Mouse (Mus musculus) cerebellum, adult 2 months (tissue): ENCODE data around the gene Cntnap2. TPM values are rescaled to one million over a fixed set of nuclear protein-coding genes. Genes with fewer than 3 reads are reported as not detected.
A peak's percentile ranks its signal among the peaks of the same experiment; 100 is the strongest.

Experiments used
- DNase-seq, 2 experiments: peaks; one replicate each; pipeline ENCODE4 v3.0.0; 2021
- H3K27ac ChIP-seq: fragments of 200-500 bp; 2 replicates; pipeline ENCODE4 v1.5.1; 2012; ENCODE audit warnings: low read length, control low read depth, inconsistent platforms; ENCODE audit not compliant: insufficient read depth
- H3K27me3 ChIP-seq: fragments of 200-500 bp; 2 replicates; pipeline ENCODE4 v1.6.1; 2012; ENCODE audit warnings: inconsistent platforms, mild to moderate bottlenecking, low read length, moderate library complexity; ENCODE audit not compliant: control insufficient read depth, insufficient read depth
- H3K4me1 ChIP-seq: fragments of 200-500 bp; 2 replicates; pipeline ENCODE4 v1.6.1; 2011; ENCODE audit warnings: low read length; ENCODE audit not compliant: control insufficient read depth, insufficient read depth
- H3K4me3 ChIP-seq: fragments of 200-500 bp; replicated peaks from 2 replicates; pipeline ENCODE3; 2011; ENCODE audit warnings: mild to moderate bottlenecking, low read depth, low read length, control low read depth; ENCODE audit not compliant: insufficient read depth
- CTCF ChIP-seq: fragments of 200-500 bp; IDR thresholded peaks from 2 replicates; pipeline ENCODE4 v1.5.1; 2011; ENCODE audit warnings: low read depth, mild to moderate bottlenecking, control low read depth, low read length, moderate library complexity, borderline replicate concordance; ENCODE audit not compliant: insufficient read depth
- POLR2A ChIP-seq: fragments of 200-500 bp; IDR thresholded peaks from 2 replicates; pipeline ENCODE4 v1.6.1; 2011; ENCODE audit warnings: low read length, control low read depth, borderline replicate concordance; ENCODE audit not compliant: insufficient read depth
- WGBS: fragments of 180-500 bp; shearing (Covaris S2); methylation state at CpG from one replicate; pipeline ENCODE4 v1.1.7; 2018; 5-methylcytosine and 5-hydroxymethylcytosine counted together
- polyA plus RNA-seq: library from polyadenylated mRNA; depleted of rRNA; stranded (reverse); fragments of >200 nt; gene quantifications from 2 replicates; pipeline ENCODE4 v1.2.3, GENCODE M21; 2012

Cntnap2 gene
- polyA plus RNA-seq, 1 experiment, result 32.4 TPM

DNA sequence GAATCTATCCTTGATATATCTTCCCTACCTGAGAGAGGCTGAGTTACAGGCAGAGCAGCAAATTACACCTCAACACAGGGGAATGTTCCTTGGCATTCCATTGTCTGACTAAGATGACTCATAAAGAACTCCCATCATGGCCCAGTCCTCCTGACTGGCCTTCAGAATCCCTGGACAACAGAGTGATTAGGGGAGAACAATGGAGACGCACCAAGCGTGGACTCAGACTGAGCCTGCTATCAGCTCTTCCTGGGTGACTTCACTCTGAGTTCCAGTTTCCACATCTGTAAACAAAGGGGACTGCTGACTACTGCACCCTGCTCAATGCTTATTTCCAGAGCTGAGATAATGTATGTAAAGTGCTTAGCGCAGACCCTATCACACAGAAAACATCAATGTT lies 2269.1 kb downstream of the Cntnap2 start:
- Histone ChIP-seq H3K27ac (no peak overlapping the region), H3K4me1 (no peaks in the 10 kb centered on the region), H3K4me3 (no peak overlapping the region), H3K27me3 (no peaks in the 10 kb centered on the region)
- TF ChIP-seq POLR2A (no peak), CTCF (no peak)
- no peak for DNase-seq
- WGBS, result 94% methylated on average over 3 of the region's 3 CpGs

DNA sequence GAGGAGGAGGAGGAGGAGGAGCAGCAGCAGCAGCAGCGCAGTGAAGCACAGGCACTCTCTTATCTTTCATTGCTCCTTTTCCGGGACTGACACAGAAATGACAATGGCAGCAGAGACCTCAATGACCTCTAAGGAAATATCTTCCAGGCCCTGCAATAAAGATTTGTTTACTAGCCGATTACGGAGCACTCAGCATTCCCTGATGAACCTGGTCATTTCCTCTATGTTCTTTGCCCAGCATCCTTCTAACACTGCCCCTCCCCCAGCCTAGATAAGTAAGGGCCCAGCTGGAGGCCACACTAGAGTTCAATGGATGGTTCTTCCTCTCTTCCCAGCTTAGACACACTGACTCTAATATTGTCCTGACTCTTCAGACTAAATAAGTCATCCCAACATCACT lies 2270.1 kb downstream of the Cntnap2 start:
- H3K27ac ChIP-seq, result no peak overlapping the region
- H3K4me3 ChIP-seq, result no peak overlapping the region
- DNase-seq, result no peak
- H3K27me3 ChIP-seq, result no peaks in the 10 kb centered on the region
- no peaks in the 10 kb centered on the region for H3K4me1 ChIP-seq
- WGBS, result 56% methylated on average over 4 of the region's 4 CpGs
- TF ChIP-seq CTCF (no peak), POLR2A (no peak)

DNA sequence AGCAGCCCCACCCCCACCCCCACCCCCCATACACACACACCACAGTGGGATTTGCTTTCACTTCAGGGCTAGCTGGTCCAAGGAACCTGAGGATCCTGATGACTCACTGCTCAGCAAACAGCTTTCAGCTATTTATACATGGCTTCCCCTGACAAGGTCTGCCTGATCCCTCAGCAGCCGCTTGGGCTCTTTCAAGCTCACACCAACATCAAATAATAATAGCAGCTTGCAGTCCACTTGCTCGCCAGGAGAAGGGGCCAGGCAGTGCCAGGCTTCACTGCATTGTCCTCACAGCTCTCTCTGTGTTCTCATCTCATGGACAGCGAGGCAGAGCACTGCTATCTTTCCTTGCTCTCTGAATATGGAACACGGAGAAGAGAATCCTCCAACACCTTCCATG lies 2273.9 kb downstream of the Cntnap2 start:
- Histone ChIP-seq H3K27ac (peak overlapping the region; percentile 52), H3K4me1 (no peaks in the 10 kb centered on the region), H3K27me3 (no peaks in the 10 kb centered on the region), H3K4me3 (peak overlapping the region; percentile 5)
- peak; percentile 18 to 32 for DNase-seq
- WGBS, result 23% methylated on average over 4 of the region's 4 CpGs
- no peak for TF ChIP-seq CTCF
- TF ChIP-seq POLR2A, result no peak

DNA sequence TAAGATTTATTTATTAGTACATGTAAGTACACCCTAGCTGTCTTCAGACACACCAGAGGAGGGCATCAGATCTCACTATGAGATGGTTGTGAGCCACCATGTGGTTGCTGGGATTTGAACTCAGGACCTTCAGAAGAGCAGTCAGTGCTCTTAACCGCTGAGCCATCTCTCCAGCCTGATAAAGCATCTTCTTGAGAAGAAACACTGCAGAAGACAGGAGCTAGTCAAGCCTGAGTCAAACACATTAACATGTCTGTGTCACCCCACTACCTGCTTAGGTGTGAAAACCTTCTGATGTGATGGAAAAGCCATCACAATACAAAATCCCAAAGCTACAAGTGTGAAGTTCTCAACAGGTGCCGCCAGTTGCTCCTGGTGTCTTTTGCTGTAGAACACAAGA lies 2275.2 kb downstream of the Cntnap2 start:
- 96% methylated on average over 2 of the region's 2 CpGs for WGBS
- no peak for DNase-seq
- no peak overlapping the region for H3K4me3 ChIP-seq
- TF ChIP-seq POLR2A, result no peak
- TF ChIP-seq CTCF, result no peak
- no peaks in the 10 kb centered on the region for H3K27me3 ChIP-seq
- H3K4me1 ChIP-seq, result no peaks in the 10 kb centered on the region
- no peak overlapping the region for H3K27ac ChIP-seq

DNA sequence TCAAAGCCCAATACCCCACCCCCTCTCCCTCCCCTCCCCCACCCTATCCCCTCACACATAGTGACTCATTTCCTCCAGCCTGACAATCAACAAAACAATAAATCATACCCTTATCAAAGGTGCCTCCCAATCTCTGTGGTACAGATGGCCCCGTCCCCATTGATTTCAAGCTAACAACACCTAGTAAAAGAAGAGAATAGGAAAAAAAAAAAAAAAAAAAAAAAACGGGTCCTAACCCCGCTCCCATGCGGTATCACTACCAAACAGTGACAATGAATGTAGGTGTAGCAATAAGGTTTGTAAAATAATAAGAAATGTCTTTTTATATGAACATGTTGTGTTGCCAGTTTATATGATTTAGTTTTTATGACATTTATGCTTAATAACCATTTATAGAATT lies 2278.1 kb downstream of the Cntnap2 start:
- no peak for DNase-seq
- H3K4me3 ChIP-seq, result no peak overlapping the region
- 85% methylated on average over 4 of the region's 4 CpGs for WGBS
- H3K27ac ChIP-seq, result no peak overlapping the region
- no peaks in the 10 kb centered on the region for H3K4me1 ChIP-seq
- TF ChIP-seq CTCF, result no peak
- no peaks in the 10 kb centered on the region for H3K27me3 ChIP-seq

DNA sequence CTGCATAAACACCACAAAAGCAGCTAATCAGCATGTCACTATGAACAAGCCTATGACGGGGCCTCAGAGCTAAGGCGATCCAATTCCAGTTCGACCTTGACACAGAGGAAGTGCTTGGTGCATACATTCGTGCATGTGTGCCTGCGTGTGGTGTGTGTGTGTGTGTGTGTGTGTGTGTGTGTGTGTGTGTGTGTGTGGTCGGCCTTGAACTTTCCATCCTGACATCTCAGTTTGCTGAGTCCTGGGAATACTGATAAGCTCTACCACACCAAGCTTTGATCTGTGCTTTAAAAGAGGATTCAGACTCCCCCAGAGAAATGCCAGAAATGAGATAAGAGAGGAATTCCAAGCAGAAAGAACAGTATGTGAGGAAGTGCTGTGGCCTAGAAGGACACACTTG lies 2279.0 kb downstream of the Cntnap2 start:
- no peak for TF ChIP-seq CTCF
- no peak for DNase-seq
- no peaks in the 10 kb centered on the region for H3K4me1 ChIP-seq
- 70% methylated on average over 6 of the region's 6 CpGs for WGBS
- H3K27ac ChIP-seq, result no peak overlapping the region
- H3K27me3 ChIP-seq, result no peaks in the 10 kb centered on the region
- no peak overlapping the region for H3K4me3 ChIP-seq

DNA sequence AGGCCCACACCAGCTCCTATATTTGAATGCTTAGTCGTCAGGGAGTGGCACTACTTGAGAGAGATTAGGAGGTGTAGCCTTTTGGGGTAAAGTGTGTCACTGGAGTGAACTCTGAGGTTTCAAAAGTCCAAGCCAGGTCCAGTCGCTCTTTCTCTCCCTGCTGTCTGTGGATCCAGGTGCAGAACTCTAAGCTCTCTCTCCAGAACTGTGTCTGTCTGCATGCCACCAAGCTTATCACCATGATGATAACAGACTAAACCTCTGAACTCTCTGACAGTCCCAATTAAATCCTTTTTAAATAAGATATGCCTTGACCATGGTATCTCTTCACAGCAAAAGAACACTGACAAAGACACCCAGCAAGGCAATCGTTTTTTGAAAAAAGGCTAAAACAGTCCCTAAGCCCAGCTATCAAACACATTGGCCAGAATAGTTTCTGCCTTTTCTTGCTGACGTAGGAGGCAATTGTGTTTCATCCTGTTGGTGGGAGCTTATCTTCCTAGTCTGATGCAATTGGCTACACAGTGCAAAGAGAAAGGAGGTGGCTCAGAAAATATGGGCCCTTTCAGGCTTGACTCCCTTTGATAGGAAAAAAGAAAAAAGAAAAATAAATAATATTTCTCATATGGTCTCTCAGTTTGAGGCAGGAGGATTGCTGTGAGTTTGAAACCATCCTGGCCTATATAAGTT lies 2281.8 kb downstream of the Cntnap2 start:
- no peaks in the 10 kb centered on the region for H3K27me3 ChIP-seq
- no peak overlapping the region for H3K4me3 ChIP-seq
- WGBS, result 82% methylated on average over 4 of the region's 4 CpGs
- H3K27ac ChIP-seq, result no peak overlapping the region
- TF ChIP-seq POLR2A (no peak), CTCF (no peak)
- H3K4me1 ChIP-seq, result no peaks in the 10 kb centered on the region
- no peak for DNase-seq

DNA sequence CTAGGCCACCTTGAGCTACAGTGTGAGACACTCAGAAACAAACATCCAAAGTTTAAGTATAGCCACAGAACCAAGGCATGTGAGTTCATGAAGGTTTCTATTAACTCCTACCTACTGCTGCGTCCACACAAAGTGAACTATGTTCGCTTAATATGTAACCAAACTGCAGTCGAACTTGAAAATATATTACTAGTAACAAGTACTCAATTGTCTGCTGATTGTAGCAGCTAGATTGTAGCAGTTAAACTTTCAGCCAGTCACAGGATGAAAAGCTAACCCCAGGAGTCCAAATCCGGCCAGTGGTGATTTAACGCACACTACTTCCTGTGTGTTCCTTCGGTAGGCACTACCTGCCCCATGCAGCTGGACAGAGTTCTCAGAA lies 2282.3 kb downstream of the Cntnap2 start:
- no peak overlapping the region for H3K4me3 ChIP-seq
- H3K4me1 ChIP-seq, result no peaks in the 10 kb centered on the region
- no peaks in the 10 kb centered on the region for H3K27me3 ChIP-seq
- TF ChIP-seq POLR2A, result no peak
- no peak for TF ChIP-seq CTCF
- WGBS, result 77% methylated on average over 6 of the region's 6 CpGs
- DNase-seq, result no peak
- H3K27ac ChIP-seq, result no peak overlapping the region
